Mouse (Mus musculus): ENCODE results near the gene Krt12.

Krt12 gene

DNA sequence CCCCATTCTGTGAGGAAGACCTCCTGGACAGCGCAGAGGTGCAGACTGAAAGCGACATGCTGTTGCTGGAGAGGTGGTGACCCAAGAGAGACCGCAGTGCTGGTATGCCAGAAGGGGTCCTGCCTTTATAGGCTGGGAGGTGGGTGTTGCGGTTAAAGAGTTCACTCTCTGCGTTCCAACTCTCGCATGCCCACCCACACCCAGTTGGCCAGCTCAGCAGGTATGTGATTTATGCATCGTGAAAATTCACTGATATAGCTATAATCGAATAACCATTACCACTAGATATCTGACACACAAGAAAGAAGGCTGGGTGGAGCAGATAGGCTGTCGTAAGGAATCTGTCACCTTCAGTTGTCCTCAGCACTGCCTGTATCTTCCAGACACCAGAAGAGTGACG is at the start of gene Krt12:
Krt12 (minus strand) TSS at position 101 of the 400 bp plus-strand sequence.
- DNase-seq (ENCODE audit: low spot score), result no peak

DNA sequence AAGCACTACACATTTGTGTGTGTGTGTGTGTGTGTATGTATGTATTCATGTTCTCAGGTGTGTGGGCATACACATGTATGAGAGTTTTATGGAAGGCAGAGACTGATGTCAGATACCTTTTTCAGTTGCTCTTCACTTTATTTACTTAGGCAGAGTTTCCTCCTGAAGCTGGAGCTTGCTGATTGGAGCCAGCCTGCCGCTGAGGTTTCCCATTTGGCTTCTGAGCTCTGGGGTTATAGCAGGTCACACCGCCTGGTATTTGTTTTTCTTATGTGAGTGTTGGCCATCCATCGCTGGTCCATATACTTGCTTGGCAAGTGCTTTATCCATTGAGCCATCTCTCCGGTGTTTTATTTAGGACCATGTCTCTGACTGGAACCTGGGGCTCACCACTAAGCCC is 47.2 kb upstream of the Krt12 start:
- DNase-seq (ENCODE audit: low spot score), result no peak

DNA sequence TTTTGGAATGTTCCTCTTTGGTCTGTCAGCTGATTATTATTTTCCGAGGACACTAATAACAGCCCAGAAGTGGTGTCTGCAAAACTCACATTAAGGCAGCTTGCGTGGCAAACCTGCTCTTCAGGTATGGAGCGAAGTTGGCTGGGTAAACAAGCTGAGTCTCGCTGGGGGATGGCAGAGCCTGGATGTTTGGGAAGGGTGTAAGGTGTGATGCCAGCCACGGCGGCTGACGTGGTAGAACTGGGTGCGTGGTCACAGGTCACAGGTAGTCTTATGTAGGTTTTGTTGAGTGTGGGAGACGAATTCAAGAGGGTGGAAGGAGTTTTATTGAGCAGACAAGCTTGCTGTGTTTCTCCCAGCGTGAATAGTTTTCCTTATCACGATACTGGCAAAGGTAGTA is 46.5 kb upstream of the Krt12 start:
- DNase-seq (ENCODE audit: low spot score), result no peak

DNA sequence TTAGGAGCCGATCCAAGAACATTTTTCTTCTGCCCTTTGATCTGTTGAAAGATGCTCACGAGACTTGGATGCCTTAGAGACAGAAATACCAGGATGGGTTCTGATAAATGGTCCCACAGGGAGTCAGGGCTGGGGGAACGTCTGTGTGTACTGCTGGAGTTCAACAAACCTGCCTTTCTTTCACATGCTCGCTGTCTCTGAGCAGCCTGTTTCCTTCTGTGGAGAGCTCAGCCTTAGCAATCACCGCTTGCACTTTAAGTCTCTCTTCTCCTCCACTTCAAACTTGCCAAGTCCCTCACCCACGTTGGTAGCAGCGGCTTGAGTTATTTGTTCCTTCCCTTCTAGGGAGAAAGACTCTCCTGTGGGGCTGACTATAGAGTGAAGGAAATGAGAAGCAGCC is 44.3 kb upstream of the Krt12 start:
- DNase-seq (ENCODE audit: low spot score), result no peak

DNA sequence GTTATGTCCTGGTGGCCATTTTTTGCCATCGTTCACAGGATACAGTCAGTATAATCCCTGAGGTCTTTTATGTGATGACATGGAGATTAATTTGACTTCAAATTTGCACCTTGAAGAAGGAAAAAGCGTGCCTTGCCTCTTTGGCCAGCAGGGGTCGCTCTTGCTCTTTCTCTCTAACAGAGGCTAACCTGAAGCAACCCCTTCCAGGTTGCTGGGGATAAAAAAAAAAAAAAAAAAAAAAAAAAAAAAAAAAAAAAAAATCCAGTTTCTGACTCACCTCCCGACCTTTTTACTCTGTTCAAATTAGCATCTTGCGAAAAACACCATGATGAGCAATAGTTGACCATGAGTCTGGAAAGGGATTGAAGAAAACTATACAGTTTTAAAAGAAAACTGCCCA is 42.8 kb upstream of the Krt12 start:
- DNase-seq (ENCODE audit: low spot score), result peak; percentile 55

DNA sequence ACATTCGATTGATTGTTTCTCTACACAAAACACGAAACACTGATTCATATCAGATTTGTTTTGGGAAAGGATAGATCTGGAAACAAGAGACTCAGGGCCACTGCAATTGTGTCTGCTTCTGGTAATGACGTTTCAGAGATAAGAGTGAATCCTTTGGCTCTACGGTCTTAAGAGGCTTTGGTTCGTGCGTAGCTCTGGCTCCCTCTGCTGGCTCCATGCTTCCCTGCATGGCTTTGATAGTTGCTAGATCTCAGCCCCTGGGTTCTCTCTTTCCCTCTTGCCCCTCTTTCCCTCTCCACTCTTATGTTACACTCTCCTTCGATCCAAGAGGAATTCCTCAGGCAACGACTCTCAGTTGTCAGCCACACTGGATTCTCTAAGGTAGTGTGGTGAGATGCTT is 41.1 kb upstream of the Krt12 start:
- peak; percentile 41 for DNase-seq (ENCODE audit: low spot score)

DNA sequence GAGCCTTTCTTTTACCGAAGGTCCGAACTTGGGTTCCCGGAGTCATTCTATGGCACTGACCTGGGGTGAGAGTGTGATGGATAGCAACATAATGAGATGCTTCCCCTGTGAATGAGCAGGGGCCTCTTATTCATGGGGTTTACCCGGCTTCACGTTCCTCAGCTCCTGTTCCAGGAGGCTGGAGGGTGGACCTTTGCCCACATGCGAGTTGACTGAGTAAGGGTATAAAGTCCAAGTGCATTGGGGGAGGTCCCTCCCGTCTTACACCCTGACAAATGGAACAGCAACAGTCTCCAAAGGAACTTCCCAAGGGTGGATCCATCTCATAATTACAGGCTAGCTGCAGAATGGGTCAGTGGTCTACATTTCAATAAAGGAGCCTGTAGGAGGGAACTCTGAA is 39.7 kb upstream of the Krt12 start:
- DNase-seq (ENCODE audit: low spot score), result no peak

DNA sequence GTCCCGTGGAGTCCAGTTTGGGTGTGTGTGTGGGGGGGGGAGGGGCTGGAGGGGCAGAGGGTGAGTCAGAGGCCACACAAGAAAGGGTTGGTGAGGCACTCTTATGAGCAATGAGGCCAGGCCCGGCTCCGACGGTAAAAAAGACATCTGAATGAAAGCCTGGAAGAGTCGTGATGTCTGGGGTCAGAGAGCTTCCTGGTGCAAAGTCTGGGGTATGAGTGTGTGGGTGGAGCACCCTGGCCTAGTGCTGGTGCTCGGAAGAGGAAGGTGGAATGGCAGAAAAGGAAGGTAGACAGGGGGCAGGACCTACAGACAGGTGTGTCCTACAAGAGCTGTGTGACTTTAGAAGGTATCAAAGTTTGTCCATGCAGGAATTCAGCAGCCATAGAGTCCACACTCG is 36.8 kb upstream of the Krt12 start:
- DNase-seq (ENCODE audit: low spot score), result no peak

DNA sequence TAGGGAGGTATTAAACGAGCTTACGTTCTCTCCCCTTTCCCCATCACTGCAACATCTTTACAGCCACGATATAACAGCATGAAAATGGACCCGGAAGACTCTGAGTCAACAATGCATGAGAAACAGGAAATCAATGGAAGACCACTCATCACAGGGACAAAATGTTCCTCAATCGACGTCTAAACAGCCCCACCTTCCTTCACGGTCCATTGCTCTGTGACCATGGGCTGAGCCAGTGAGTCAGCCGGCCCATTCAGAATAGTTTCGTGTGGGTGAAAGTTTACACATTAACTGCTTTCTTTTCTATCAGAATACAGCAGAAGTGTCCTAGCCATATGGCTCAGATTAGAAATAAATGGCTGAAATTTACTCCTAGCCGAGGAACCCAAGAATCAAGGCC is 32.7 kb upstream of the Krt12 start:
- DNase-seq (ENCODE audit: low spot score), result no peak

DNA sequence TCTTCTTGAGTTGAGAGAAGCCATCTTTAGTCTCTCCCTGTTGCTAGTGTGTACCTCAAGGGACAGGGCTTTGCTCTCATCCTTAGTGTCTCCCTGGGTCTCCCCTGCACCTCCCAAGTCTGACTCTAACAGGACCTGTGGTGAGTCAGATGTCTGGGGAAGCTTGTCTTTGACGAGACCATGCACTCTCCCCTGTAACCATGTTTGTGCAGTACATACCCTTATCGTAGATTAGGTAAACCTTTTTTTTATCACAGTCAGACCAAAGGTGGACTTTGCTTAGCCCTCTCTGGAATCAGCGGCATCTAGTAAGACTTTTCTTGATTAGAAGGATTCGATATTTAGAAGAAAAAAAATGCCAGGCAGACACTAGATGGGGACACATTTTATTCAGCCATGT is 32.0 kb upstream of the Krt12 start:
- DNase-seq (ENCODE audit: low spot score), result no peak

DNA sequence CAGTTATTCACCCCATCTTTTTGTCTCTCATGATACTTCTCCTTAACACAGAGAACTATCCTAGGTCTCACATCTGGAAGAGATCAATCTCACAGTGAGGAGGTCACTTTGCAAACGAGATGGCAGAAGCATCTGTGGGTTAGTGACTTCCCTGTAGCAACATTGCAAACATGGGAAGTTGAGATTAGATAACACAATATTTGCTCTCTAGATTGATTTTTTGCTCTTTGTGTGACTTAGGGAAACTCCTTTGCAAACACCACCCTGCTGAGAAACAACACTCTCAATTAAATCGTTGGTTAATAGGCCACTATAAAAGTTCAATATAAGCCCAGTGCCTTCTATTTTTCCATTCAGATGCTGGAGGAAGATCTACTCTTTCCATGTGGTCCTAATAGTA is 26.7 kb upstream of the Krt12 start:
- DNase-seq (ENCODE audit: low spot score), result no peak

DNA sequence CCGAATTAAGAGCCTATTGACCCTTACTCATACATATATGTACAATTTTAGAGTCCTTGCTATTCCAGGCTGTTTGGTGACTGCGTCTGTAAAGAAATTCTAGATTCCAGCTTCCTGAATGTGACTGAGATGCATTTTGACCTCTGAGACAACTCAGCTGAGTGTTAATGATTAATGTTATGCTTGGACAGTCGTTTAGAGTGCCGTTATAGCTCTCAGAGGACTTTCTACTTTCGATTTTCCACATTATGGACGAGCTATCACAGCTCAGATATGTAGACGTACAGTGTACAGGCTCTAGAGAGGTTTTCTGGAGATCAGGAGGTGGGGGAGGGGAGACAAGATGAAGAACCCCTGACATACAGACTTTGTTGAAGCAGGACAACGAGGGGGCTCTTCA is 19.2 kb upstream of the Krt12 start:
- DNase-seq (ENCODE audit: low spot score), result no peak

DNA sequence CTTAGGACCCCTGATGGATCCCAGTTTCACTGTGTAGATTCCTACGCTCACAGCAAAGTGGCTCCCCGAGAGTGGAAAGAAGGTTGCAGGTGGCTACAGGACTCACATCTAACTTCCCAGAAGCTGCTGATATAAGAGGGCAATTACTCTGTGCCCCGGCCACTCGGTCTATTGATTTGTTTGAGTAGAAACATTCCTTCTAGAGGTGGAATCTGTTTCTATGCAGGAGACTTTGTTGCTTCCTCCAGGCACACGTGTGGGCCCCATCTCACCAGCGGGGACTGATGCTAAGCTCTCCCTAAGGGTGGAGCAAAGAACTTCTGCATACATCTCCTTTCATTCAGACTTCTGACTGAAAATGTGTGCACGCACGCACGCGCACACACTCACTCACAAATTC is 17.4 kb upstream of the Krt12 start:
- no peak for DNase-seq (ENCODE audit: low spot score)

DNA sequence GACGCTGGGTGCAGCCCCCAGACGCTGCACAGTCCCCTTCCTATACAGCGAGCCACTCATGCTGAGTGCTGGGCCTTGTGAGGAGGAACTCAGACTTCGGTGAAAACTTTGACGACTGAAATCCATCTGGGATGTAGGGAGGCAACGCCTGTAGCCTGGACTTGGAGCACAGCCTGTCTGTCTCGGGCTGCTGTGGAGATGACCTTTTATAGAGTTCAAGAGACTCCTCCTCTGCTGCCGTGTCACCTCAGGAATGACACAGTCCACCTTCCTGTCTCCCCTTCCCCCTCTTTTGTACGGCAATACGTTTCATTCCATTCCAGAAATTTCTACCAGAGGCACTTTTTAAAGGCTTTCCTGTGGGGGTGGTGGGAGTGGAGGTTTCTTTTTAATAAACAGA is 15.9 kb upstream of the Krt12 start, which contains the start of gene Krt20:
Krt20 (minus strand) TSS at position 179 of the 400 bp plus-strand sequence.
- DNase-seq (ENCODE audit: low spot score), result no peak

DNA sequence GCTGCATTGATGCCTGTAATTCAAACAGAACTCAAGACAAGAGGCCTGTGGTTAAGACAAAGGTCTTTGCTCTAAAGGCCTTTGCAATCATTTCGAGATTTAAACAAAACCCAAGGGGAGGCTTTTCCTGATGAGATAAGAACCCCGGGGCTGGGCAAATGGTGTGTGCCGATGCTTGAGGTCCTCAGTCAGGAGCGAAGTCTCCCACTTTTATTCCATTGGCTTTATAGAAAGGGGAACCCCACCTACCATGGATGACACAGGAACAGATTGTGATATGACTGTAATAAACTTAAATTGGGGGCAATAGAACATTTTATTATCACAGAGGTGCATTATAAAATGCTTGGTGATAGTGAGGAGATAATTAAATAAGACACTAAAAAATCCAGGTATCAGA is 14.6 kb upstream of the Krt12 start:
- DNase-seq (ENCODE audit: low spot score), result no peak

DNA sequence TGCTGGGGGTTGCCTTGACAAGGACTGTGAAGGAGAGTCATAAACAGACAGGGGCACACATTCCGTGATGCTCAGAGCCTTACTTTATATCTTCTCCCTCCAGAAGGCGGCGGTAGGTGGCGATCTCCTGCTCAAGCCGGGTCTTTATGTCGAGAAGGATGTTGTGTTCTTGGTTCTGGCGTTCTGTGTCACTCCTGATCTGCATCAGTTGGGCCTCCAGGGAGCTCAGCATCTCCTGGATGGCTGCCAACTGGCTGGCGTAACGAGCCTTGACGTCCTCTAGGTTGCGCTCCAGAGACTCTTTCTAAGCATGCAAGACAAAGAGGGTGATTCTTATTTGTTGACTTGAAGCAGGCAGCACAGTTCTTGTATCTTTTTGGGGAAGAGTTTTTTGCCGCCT is 8.6 kb upstream of the Krt12 start:
- DNase-seq (ENCODE audit: low spot score), result no peak

DNA sequence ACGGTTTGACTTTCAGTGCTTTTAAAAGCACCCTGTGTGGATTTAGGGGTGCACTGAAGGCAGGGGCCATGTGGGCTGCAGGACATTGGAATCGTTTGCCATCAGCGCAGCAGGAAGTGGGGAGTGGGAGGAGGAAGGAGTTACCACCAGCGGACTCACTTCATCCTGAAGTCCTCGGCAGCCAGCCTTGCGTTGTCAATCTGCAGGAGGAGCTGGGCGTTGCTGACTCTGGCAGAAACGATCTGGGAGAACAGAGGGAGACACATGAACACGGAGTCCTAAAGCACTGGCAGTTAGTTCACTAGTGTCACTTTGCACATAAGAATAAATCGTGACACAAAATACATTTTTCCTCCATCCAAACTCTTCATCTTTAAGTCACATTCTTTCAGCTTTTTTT is 1.5 kb downstream of the Krt12 start:
- DNase-seq (ENCODE audit: low spot score), result no peak

DNA sequence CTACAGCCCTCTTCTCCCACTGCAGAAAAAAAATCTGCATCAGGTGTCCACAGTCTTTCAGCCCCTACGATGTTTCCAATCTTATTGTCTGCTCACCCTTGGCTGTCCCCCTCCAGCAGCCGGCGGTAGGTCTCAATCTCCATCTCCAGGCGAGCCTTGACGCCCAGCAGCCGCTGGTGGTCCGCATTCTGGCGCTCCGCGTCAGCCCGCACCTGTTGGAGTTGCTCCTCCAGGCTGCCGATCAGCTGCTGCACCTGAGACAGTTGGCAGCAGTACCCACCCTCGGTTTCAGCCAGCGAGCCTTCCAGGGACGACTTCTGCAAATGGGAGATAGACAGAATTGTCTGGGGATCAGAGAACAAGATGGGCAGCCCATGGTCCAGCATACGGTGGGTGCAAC is 4.2 kb downstream of the Krt12 start:
- no peak for DNase-seq (ENCODE audit: low spot score)

DNA sequence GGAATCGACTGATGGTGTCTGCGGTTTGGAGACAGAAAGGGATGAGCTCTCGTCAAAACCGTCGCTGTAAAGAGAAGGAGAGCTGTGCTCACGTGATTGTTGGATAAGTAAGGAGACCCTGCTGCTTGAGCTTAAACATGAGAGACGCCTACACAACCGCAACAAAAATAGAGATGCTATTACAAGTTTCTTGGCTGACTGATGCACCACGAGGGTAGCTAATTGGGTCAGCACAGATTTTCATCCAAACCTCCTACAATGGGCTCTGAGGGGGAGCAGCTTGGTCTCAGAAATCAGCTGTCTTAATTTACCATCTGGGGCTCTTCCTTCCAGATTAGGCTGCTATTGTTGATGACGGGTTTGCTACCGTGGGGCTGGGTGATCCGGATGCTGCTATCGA is 5.2 kb downstream of the Krt12 start:
- peak; percentile 80 for DNase-seq (ENCODE audit: low spot score)

DNA sequence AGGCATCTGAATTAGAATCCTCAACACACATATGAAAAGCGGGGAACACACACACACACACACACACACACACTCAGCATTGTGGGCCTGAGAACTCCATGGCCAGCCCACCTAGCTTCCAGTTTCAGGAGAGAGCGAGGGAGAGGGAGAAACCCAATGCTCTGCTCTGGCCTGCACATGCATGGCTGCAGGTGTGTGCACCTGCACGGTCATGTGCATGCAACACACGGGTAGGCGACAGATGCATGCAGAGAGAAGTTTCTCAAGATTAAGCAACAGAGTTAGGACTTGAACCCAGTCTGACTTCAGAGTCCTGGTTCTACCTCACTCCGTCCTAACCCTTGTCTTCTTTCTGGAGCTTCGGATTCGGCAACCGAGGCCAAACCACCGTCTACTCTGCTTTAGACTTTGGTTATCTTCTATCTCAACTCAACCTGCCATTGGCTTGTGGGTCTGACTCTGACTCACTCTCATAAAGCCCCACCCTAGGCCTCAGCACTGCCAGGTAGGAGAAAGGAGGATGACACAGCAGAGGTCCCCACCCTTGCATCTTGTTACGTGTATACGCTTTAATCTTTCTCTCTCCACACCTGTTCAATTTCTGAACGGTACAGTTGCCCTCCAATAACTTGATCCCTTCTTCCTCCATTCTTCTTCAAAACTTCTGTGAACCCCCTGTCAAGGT is 7.5 kb downstream of the Krt12 start:
- no peak for DNase-seq (ENCODE audit: low spot score)

DNA sequence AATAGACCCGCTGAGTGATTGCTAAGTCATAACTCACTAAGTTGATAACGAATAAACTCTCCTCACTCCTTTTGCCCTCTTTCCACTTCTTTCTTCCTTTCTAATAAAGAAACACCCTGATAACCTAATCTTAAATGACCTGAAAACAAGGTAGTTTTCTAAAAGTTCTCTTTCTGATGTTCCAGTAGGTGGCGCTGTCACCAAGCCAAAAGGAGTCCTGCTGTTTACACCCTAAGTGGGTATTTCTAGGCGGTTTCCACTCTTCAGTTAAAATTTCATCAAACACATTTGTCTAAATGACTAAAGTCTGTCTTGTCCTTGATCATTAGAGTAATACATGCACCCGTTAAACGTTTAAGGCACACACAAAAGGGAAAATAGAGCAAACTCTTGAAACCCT is 8.8 kb downstream of the Krt12 start:
- DNase-seq (ENCODE audit: low spot score), result no peak

DNA sequence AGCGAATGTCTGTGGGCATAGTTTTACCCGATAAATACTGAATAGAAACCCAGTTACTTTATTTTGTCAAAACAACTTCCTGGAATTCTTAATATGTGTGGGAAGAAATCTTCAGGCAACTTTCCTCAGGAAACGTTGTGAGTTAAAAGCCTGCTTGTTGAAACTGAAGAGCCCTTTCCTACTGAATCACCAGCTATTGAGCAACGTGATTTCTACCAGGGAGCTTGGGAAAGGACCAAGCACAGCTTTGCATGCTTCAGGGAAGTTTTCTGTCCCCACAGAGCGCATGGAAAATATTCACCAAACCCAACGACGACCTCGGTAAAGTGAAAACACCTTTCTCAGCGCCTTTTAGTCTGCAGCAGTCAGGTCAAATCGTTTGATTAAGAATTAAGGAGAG is 15.9 kb downstream of the Krt12 start:
- DNase-seq (ENCODE audit: low spot score), result no peak

DNA sequence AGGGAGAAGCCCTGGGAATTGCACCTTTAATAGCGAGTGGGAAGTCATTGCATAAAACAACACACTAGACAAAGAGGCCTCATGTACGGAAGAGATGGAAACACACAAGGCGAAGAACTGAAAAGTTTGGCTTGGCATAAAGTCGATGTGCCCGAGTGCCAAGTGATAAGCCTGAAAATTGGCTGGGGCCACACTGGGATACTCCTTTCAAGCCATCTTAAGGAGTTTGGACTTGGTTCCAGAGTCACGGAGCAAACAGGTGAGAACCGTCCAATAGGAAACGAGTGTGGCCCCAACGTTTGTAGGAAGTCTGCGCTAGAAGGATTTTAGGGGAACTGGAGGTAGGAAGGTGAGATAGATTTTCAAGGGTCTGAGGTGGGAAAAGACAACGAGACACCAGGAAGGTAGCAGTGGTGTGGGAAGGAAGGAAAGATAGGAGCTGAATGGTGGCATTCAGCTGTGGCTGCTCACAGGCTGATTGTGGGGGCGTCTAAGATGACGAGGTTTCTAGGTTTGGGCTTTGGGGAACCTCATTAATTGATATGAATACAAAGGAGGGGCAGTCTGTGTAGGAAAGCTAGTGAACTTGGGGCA is 22.0 kb downstream of the Krt12 start:
- DNase-seq (ENCODE audit: low spot score), result no peak

DNA sequence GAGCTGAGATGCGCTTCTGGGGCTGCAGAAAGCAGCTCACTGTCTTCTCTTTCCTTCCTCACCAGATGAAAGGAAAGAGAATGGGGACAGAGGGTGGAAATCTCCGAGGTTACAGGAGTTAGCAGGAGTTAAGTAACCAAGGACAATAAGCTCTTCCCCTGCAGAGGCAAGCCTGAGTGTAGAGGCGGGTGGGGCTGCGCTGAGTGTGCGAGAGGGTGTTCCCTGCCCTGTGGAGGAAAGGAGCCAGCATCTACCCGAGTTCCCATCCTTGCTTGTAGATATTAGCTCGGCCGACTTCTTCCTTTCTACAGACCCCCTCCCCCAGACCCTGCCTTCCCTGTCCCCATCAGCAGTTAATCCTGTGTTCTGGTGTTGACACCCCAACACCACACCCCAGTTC is 23.2 kb downstream of the Krt12 start:
- no peak for DNase-seq (ENCODE audit: low spot score)

Measured in left cerebral cortex, adult 11 months (tissue).